Mouse (Mus musculus) frontal cortex, postnatal 14 days (tissue): ENCODE data around the gene Fmn2.

ENCODE experiments used
- DNase-seq, 2 experiments: peaks; one replicate each; pipeline ENCODE4 v3.0.0; 2022; ENCODE audit warnings: low spot score in 2 of 2

The Fmn2 gene

GRCm38 (mm10) chr1:174501661-174502030 lies at the start of gene Fmn2:
TSS of gene Fmn2 (plus strand) at chr1:174501825.
- peak; percentile 78 to 82 for DNase-seq

DNA sequence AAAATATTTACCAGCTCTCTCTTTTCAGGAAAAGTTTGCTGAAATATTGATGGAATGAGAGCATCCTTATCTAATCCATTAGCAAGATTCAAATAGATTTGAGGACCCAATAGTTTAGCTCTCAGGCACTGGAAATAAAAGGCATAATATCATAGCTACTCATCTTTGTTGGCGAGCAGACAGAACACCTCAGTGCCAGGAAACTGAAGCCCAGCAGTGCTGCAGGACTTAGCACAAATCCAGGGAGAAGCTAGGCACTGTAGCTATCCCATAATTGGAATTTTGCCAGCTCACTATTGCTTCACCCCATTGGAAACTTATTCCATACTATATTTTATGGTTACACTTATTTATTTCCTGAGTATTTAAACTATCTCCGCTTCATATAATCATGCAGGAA lies 46.5 kb upstream of the Fmn2 start:
- no peak for DNase-seq

GRCm38 (mm10) chr1:174465385-174465784 lies 36.2 kb upstream of the Fmn2 start:
- DNase-seq = no peak

GRCm38 (mm10) chr1:174466240-174466639 lies 35.4 kb upstream of the Fmn2 start:
- DNase-seq = no peak

- DNase-seq = peak; percentile 4 to 23
These were observed 31.9 kb upstream of the Fmn2 start for GRCm38 (mm10) chr1:174469736-174470135.

DNA sequence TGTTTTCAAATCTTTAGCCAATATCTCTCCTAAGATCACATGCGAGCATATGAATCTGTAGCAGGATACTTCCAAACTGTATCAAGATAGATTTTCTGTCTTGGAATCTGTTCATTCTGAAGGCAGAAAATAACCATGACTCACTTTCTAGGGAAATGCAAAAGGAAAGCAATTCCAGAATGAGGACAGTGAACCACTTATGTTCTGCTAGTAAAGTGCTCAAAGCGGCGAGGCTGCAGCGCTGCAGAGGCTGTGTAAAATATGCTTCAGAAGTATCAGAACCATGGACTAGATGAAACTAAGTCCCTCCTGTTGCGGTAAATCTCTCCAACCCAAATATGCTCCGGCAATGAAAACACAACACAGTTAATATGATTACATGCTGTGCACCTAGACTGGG lies 19.1 kb upstream of the Fmn2 start:
- no peak for DNase-seq

GRCm38 (mm10) chr1:174500064-174500463 lies 1.6 kb upstream of the Fmn2 start:
- DNase-seq = no peak

- DNase-seq = no peak
These were observed 614 bp upstream of the Fmn2 start for GRCm38 (mm10) chr1:174501011-174501410.

DNA sequence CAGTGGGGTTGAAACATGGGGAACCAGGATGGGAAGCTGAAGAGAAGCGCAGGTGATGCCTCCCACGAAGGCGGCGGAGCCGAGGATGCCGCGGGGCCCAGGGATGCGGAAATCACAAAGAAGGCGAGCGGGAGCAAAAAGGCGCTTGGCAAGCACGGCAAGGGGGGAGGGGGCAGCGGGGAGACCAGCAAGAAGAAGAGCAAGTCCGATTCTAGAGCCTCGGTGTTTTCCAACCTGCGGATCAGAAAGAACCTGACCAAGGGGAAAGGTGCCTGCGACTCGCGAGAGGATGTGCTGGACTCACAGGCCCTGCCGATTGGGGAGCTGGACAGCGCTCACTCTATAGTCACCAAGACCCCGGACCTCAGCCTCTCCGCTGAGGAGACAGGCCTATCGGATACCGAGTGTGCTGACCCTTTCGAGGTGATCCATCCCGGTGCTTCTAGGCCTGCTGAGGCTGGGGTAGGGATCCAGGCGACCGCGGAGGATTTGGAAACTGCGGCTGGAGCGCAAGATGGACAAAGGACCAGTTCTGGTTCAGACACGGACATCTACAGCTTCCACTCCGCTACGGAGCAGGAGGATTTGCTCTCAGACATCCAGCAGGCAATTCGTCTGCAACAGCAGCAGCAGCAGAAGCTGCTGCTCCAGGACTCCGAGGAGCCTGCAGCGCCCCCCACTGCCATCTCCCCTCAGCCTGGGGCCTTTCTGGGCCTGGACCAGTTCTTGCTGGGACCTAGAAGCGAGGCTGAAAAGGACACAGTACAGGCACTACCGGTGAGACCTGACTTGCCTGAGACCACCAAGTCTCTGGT lies 613 bp downstream of the Fmn2 start:
- DNase-seq = peak; percentile 66 to 69

DNA sequence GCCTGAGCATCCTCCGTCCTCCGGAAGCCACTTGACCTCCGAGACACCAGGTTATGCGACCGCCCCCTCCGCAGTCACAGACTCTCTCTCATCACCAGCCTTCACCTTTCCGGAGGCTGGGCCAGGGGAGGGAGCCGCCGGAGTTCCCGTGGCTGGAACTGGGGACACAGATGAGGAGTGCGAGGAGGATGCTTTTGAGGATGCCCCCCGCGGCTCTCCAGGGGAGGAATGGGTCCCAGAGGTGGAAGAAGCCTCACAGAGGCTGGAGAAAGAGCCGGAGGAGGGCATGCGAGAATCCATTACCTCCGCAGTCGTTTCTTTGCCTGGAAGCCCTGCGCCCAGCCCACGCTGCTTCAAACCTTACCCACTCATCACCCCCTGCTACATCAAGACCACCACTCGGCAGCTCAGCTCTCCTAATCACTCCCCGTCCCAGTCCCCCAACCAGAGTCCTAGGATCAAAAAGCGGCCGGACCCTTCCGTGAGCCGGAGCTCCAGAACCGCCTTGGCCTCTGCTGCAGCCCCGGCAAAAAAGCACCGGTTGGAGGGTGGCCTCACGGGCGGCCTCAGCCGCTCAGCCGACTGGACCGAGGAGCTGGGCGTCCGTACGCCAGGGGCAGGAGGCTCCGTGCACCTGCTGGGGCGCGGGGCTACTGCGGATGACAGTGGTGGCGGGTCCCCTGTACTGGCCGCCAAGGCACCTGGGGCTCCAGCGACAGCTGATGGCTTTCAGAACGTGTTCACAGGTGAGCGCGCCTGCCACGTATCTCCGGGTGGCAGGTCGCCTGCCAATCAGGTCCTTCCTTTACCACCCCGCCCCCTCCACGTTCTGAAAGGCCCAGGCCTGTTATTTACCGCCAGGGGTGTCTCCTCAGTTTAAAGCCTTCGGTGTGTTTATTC lies 1.5 kb downstream of the Fmn2 start:
- DNase-seq = peak; percentile 45 to 55

DNA sequence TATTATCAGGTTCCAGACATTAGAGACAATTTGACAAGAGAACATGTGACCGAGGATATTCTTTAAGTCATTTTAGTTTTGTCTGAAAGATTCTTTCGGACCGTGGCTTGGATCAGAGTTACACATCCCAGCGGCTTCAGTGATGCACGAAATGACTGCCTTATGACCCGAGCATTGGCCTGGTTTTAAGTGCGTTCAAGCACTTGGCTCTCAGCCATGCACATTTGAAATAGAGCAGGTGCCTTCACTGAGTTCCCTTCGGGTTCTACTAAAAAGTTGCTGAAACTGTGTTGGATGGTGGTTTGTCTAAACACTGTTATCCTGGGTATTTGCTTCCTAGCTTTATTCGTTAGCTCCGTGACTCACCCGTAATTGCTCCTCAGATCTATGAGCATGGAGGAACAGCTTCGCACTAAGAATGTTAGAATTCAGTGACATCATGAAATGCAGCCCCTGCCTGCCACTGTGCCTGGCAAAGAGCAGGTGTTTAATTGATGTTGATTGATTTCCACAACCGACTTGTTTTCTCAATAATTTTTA lies 7.0 kb downstream of the Fmn2 start:
- DNase-seq = no peak

GRCm38 (mm10) chr1:174513419-174513818 lies 11.8 kb downstream of the Fmn2 start:
- DNase-seq = no peak

GRCm38 (mm10) chr1:174521976-174522770 lies 20.5 kb downstream of the Fmn2 start:
- DNase-seq = peak in 1 of 2 experiments; percentile 51

DNA sequence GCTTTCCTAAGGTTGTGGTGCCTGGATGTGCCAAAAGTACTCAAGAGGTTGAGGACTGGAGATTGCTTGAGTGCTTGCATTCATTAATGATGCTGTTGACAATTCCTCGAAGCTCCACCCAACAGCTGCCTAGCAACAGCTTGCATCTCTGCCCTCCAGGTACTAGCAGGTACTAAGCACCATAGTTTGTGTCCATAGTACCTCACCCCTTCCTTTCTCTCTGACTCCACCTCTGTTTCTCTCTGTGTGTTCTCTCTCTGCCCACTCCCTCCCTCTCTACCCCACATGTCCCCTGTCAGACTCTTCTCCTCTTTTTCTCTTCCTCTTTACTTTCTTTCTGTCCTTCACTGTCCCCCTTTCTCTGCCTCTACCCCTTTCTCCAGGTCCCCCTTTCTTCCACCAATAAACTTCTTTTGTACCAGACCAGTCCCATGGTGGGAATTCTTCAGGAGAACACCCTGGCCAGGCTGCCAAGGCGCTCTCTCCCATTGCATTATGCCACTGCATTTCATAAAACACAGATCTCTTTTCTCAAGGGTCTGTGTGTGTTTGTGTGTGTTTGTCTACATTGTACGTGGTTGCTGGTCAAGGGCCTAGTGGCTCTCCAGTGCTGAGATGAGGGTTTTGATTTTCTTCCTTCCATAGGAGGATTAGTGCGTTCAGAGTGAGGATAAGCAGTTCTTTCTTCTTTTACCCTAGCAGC lies 21.3 kb downstream of the Fmn2 start:
- DNase-seq = no peak

DNA sequence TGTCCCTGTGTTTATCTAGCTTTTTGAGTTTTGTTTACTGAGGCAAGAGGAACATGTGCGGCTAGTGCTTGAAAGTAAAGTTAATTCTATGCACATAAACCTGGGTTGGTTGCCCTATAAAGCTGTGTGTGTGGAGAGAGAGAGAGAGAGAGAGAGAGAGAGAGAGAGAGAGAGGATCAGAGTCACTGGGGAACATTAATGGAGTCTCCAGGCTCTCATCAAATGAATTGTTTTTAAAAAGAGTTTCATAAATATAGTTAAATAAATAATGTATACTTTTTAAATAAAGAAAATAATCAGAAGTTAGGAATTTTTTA lies 21.8 kb downstream of the Fmn2 start:
- no peak for DNase-seq

DNA sequence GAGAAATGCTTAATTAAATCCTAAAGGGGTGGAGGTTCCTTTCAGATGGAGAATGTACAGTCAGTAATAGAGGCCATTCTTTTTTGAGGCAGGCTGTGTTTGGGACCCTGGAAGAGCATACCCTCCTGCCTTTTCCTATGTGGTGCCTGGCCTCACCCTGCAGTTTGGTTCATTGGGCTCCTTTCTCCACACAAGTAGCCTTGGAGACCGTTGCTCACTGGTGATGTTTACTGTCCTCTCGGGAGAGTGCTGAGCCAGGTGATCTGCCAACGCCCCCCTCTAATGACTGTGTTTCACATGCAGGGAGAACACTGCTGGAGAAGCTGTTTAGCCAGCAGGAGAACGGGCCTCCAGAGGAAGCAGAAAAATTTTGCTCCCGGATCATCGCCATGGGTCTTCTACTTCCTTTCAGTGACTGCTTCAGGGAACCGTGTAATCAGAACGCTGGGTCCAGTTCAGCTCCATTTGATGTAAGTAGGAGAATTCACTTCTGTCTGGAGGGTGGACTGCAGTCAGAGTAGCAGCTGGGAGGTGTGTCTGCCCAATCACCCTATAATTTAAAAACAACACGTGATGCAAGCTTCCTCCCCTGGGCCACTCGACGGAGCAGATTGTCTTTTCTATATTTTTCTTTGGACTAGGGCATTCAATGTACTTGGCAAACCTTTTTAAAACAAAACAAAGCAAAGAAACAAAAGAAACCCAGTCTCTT lies 35.3 kb downstream of the Fmn2 start:
- DNase-seq = no peak

- no peak for DNase-seq
These were observed 35.9 kb downstream of the Fmn2 start for GRCm38 (mm10) chr1:174537491-174537890.

DNA sequence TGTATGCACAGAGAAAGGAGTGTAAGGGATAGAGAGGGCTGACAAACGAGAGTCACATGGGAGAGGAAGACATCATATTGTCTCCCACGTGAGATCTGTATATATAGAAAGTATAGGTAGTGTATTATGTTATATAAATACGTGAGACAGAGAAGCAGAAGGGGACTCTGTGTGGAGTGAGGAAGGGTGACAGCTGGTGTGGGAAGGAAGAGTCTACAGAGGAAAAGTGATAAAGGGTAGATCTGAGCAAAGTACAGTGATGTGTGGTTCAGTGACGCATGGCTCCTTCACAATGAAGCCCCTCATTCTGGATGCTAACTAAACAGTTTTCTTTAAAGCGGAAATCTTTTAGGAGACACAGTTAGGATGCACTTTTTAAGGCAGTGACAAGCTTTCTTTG lies 46.7 kb downstream of the Fmn2 start:
- DNase-seq = no peak

DNA sequence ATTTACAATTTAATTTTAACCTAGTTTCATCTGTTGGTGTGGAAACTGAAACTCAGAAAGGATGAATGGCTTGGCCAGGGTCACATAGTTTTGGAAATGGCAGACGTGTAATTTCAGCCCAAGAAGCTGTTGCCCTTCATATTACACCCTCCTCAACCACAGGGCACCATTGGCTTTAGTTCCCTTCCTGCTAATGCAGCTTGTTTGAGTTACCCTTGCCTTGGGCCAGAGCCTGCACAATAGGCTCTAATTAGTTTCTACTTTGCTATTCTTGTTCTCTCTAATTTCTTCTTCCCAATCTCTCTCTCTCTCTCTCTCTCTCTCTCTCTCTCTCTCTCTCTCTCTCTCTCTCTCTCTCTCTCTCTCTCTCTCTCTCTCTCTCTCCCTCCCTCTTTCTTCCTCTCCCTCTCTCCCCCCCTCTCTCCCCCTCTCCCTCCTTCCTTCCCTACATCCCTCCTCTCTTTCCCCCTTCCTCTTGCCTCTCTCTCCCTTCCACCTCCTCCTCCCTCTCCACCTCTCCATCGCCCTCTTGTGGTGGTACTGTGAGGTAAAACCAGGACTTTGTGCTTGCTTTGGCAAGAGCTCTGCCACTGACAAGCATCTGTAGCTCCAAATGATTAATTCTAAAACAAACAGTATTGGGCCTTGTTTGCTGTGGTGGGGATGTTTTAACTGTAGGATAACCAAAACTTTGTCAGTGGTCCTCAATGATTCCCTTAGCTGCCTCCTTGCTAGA lies 51.8 kb downstream of the Fmn2 start:
- DNase-seq = peak; percentile 24 to 43

DNA sequence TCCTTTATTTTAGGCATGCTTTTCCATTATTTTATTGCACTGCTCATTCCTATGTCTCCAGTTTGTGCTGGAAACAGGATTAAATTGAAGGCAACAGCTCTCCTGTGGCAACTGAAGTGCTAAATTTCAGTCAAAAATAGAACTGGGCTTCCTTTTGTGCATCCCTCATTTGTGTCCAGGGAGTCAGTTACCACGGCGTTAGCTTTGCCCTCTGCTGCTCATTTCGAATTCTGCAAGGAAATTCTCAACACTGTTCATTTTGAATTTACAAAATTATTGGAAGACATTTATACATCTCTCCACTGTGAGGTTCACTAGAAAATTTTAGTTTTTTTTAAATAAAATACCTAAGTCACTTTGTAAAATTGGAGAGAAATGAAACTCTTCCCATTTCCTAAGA lies 53.8 kb downstream of the Fmn2 start:
- DNase-seq = no peak
